Mouse (Mus musculus): ENCODE measurements around the gene Ugt2a2. TPM values are rescaled to one million over a fixed set of nuclear protein-coding genes. Genes with fewer than 3 reads are reported as not detected.
"Not testable (repeated sequence)": the region's sequence is repeated elsewhere in the genome, so short reads cannot be mapped to it uniquely, and the experiment has no call there.

The Ugt2a2 gene
- polyA plus RNA-seq (2015; fragmentation: Nextera tagmentation; extraction: Ambion mirVana): not detected in 2 replicates

DNA sequence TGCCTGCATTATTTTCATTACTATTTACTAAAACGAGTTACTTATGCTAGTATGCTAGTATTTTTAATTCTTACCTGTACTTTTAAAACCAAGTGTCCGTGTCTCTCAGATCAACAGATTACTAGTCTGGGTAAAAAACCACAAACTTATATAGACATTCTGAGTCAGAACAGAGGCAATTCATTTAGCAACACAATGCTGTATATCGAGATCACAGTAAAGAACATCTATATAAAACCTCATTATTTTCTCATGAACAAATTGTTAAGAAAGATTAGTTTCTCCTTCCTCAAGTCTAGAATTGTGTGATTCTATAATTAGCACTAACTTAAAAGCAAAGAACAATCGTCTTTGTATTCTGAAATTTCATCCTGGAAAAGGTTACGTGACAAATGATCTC is at the start of gene Ugt2a2:
Gene Ugt2a2 (minus strand): TSS at position 101 of the 400 bp plus-strand sequence.
- ATAC-seq (no peak), DNase-seq (no peak)
- no peaks in the 10 kb centered on the region for H3K4me1 ChIP-seq (ENCODE audit: insufficient read depth)
- 69% methylated on average over 5 of the region's 5 CpGs for WGBS (ENCODE audit: insufficient replicate concordance)
- H3K9me3 ChIP-seq (ENCODE audit: low read length): no peaks in the 10 kb centered on the region
- no peaks in the 10 kb centered on the region for H3K27me3 ChIP-seq (ENCODE audit: insufficient read depth, low read length)
- H3K4me3 ChIP-seq (ENCODE audit: low read depth, low read length): no peak within 1 kb of the TSS
- no peak within 1 kb of the TSS for H3K27ac ChIP-seq (ENCODE audit: low read depth)
- H3K36me3 ChIP-seq (replicated peaks; ENCODE audit: insufficient read depth, low read length): no peaks in the 10 kb centered on the region
- TF ChIP-seq EP300 (IDR thresholded peaks at IDR 0.05; ENCODE audit: low read depth): no peak
- no peak within 1 kb of the TSS for H3K9ac ChIP-seq (replicated peaks)
- H3K4me2 ChIP-seq (ENCODE audit: low read depth, low read length): no peak within 1 kb of the TSS

DNA sequence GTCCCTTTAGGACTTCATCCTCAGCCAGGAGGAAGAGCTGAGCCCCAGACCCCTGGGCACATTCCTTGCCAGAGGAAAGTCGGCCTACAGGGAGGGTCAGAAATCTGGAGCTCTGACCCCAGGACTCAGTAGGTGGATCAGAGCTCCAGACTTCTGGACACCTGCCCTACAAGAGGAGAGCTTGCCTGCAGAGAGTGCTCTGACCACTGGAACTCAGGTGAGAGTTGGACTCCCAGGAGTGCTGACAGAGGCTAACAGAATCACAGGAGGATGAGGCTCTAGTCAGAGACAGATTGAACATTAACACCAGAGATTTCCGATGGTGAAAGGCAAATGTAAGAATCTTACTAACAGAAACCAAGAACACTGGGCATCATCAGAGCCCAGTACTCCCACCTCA is 41.5 kb upstream of the Ugt2a2 start:
- not testable (repeated sequence) for DNase-seq; H3K27me3 ChIP-seq (ENCODE audit: insufficient read depth, low read length); H3K36me3 ChIP-seq (replicated peaks; ENCODE audit: insufficient read depth, low read length); H3K9me3 ChIP-seq (ENCODE audit: low read length); ATAC-seq; H3K4me2 ChIP-seq (ENCODE audit: low read depth, low read length); H3K27ac ChIP-seq (ENCODE audit: low read depth); H3K4me1 ChIP-seq (ENCODE audit: insufficient read depth); H3K9ac ChIP-seq (replicated peaks); H3K4me3 ChIP-seq (ENCODE audit: low read depth, low read length)
- 80% methylated on average over 2 of the region's 2 CpGs for WGBS (ENCODE audit: insufficient replicate concordance)

- Histone ChIP-seq H3K4me1 (ENCODE audit: insufficient read depth) (no peaks in the 10 kb centered on the region), H3K27me3 (ENCODE audit: insufficient read depth, low read length) (no peaks in the 10 kb centered on the region), H3K9me3 (ENCODE audit: low read length) (no peaks in the 10 kb centered on the region), H3K4me2 (ENCODE audit: low read depth, low read length) (no peak overlapping the region), H3K4me3 (ENCODE audit: low read depth, low read length) (no peak overlapping the region), H3K36me3 (replicated peaks; ENCODE audit: insufficient read depth, low read length) (no peaks in the 10 kb centered on the region), H3K27ac (ENCODE audit: low read depth) (no peak overlapping the region), H3K9ac (replicated peaks) (no peak overlapping the region)
- DNase-seq (no peak), ATAC-seq (no peak)
- TF ChIP-seq CTCF (IDR thresholded peaks at IDR 0.05; ENCODE audit: low read depth): no peak
- no peak for TF ChIP-seq EP300 (IDR thresholded peaks at IDR 0.05; ENCODE audit: low read depth)
- WGBS (ENCODE audit: insufficient replicate concordance): 67% methylated on average over 4 of the region's 4 CpGs
These were observed 23.9 kb upstream of the Ugt2a2 start for GRCm38 (mm10) chr5:87505776-87506458.

DNA sequence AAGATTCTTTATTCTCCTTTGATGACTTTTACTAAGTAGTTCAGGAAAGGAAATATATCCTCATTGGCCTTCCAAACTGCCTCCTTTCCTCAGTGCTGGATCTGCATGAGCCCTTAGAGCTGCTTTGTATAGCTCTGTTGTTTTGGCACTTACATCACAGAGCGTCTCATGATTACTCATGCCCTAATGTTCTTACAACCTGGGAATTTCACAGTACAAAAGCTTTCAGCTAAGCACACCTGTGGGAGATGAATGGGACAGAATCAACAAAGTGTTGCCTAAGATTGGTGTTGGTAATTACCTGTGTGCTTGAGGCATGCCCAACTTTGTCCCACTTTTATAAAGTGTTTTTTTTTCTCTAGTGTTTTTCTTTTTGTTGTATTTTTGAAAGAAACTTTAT is 20.6 kb upstream of the Ugt2a2 start:
- Histone ChIP-seq H3K36me3 (replicated peaks; ENCODE audit: insufficient read depth, low read length) (no peaks in the 10 kb centered on the region), H3K4me3 (ENCODE audit: low read depth, low read length) (no peak overlapping the region), H3K9me3 (ENCODE audit: low read length) (no peaks in the 10 kb centered on the region), H3K4me1 (ENCODE audit: insufficient read depth) (no peaks in the 10 kb centered on the region), H3K27me3 (ENCODE audit: insufficient read depth, low read length) (no peaks in the 10 kb centered on the region), H3K9ac (replicated peaks) (no peak overlapping the region), H3K27ac (ENCODE audit: low read depth) (no peak overlapping the region), H3K4me2 (ENCODE audit: low read depth, low read length) (no peak overlapping the region)
- ATAC-seq: peak; percentile 35; the same call in 1 of the 2 replicates
- no peak for DNase-seq
- TF ChIP-seq CTCF (IDR thresholded peaks at IDR 0.05; ENCODE audit: low read depth) (no peak), EP300 (IDR thresholded peaks at IDR 0.05; ENCODE audit: low read depth) (no peak; the same call in 1 of the 2 replicates)
- 71% methylated on average over 1 of the region's 1 CpGs for WGBS (ENCODE audit: insufficient replicate concordance)

DNA sequence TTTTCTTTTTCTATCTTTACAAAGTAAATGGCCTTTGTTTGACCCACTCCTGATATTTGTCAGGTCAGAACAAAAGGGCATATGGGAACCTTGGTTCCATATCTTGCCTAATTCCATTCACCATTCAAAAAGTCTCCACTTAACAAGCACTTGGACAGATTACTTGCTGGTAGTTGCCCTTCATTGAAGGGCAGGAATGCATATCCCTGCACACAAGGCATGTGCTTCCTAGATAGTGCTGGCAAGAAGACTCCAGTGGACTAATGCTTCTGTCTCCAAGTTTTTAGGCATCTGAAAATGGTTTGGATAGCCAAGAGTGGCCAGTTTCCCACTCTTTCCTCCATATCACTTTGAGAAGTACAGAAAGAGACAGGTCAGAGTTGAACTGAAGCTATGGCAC is 17.3 kb upstream of the Ugt2a2 start:
- H3K9me3 ChIP-seq (ENCODE audit: low read length): no peaks in the 10 kb centered on the region

GRCm38 (mm10) chr5:87498936-87499335 is 16.9 kb upstream of the Ugt2a2 start:
- H3K9me3 ChIP-seq (ENCODE audit: low read length): no peaks in the 10 kb centered on the region
- no peak overlapping the region for H3K4me3 ChIP-seq (ENCODE audit: low read depth, low read length)
- ATAC-seq (peak; percentile 79), DNase-seq (no peak)
- no peaks in the 10 kb centered on the region for H3K36me3 ChIP-seq (replicated peaks; ENCODE audit: insufficient read depth, low read length)
- TF ChIP-seq EP300 (IDR thresholded peaks at IDR 0.05; ENCODE audit: low read depth) (peak; percentile 81), CTCF (IDR thresholded peaks at IDR 0.05; ENCODE audit: low read depth) (no peak)
- no peak overlapping the region for H3K4me2 ChIP-seq (ENCODE audit: low read depth, low read length)
- no peak overlapping the region for H3K9ac ChIP-seq (replicated peaks)
- no peaks in the 10 kb centered on the region for H3K27me3 ChIP-seq (ENCODE audit: insufficient read depth, low read length)
- no peaks in the 10 kb centered on the region for H3K4me1 ChIP-seq (ENCODE audit: insufficient read depth)
- no peak overlapping the region for H3K27ac ChIP-seq (ENCODE audit: low read depth)

More for the DNA sequence above, 17.3 kb upstream of the Ugt2a2 start:
- no peak overlapping the region for H3K4me2 ChIP-seq (ENCODE audit: low read depth, low read length)
- ATAC-seq (no peak), DNase-seq (no peak)
- H3K27me3 ChIP-seq (ENCODE audit: insufficient read depth, low read length): no peaks in the 10 kb centered on the region
- no peak overlapping the region for H3K27ac ChIP-seq (ENCODE audit: low read depth)
- H3K36me3 ChIP-seq (replicated peaks; ENCODE audit: insufficient read depth, low read length): no peaks in the 10 kb centered on the region
- H3K9ac ChIP-seq (replicated peaks): no peak overlapping the region
- TF ChIP-seq CTCF (IDR thresholded peaks at IDR 0.05; ENCODE audit: low read depth) (no peak), EP300 (IDR thresholded peaks at IDR 0.05; ENCODE audit: low read depth) (no peak)
- H3K4me1 ChIP-seq (ENCODE audit: insufficient read depth): no peaks in the 10 kb centered on the region
- H3K4me3 ChIP-seq (ENCODE audit: low read depth, low read length): no peak overlapping the region

- Histone ChIP-seq H3K4me3 (ENCODE audit: low read depth, low read length) (no peak within 1 kb of the TSS), H3K9me3 (ENCODE audit: low read length) (no peaks in the 10 kb centered on the region), H3K36me3 (replicated peaks; ENCODE audit: insufficient read depth, low read length) (no peaks in the 10 kb centered on the region), H3K4me1 (ENCODE audit: insufficient read depth) (no peaks in the 10 kb centered on the region), H3K27ac (ENCODE audit: low read depth) (no peak within 1 kb of the TSS), H3K27me3 (ENCODE audit: insufficient read depth, low read length) (no peaks in the 10 kb centered on the region), H3K4me2 (ENCODE audit: low read depth, low read length) (no peak within 1 kb of the TSS), H3K9ac (replicated peaks) (no peak within 1 kb of the TSS)
- DNase-seq: no peak
- WGBS (ENCODE audit: insufficient replicate concordance): 75% methylated on average over 1 of the region's 1 CpGs
- no peak for TF ChIP-seq EP300 (IDR thresholded peaks at IDR 0.05; ENCODE audit: low read depth)
- no peak for TF ChIP-seq CTCF (IDR thresholded peaks at IDR 0.05; ENCODE audit: low read depth)
- no peak for ATAC-seq
These were observed 8.7 kb upstream of the Ugt2a2 start, which contains the start of gene Ugt2a1 for GRCm38 (mm10) chr5:87490771-87491170. Ugt2a1 (minus strand) TSS chr5:87490871.

GRCm38 (mm10) chr5:87486706-87487105 is 4.6 kb upstream of the Ugt2a2 start, which contains the start of gene Gm43638:
Gm43638 (minus strand) TSS chr5:87486806.
- not testable (repeated sequence) for H3K4me1 ChIP-seq (ENCODE audit: insufficient read depth); H3K27me3 ChIP-seq (ENCODE audit: insufficient read depth, low read length); ATAC-seq; H3K9me3 ChIP-seq (ENCODE audit: low read length); H3K36me3 ChIP-seq (replicated peaks; ENCODE audit: insufficient read depth, low read length); H3K4me3 ChIP-seq (ENCODE audit: low read depth, low read length); H3K27ac ChIP-seq (ENCODE audit: low read depth); DNase-seq; H3K9ac ChIP-seq (replicated peaks); H3K4me2 ChIP-seq (ENCODE audit: low read depth, low read length)
- WGBS (ENCODE audit: insufficient replicate concordance): 70% methylated on average over 1 of the region's 1 CpGs

Measured in liver, postnatal 0 days (tissue).